Mouse (Mus musculus): ENCODE measurements around the gene Scgb2b20.
"Not testable (repeated sequence)": the region's sequence is repeated elsewhere in the genome, so short reads cannot be mapped to it uniquely, and the experiment has no call there.

Gene Scgb2b20

DNA sequence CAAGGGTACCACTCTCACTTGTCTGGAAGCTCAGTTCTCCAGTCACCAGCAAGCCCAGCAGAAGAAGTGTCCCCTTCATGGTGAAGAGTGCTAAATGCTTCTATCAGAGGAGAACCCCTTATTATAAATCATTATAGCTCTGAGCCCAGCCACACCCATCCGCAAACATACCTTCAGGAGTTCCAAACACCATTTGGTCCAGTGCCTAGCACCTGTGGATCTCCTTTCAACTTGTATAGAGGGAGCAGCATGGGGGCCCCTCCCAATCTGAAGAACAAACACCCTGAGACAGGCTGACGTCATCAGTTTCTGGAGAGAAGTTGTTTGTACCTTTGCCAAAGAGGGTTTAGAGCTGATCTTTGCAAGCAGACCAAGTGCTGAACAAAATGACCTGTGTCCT lies at the start of gene Scgb2b20:
TSS of gene Scgb2b20 (minus strand) at position 101 of the 400 bp plus-strand sequence.
- DNase-seq (ENCODE audit: extremely low spot score) = not testable (repeated sequence)

DNA sequence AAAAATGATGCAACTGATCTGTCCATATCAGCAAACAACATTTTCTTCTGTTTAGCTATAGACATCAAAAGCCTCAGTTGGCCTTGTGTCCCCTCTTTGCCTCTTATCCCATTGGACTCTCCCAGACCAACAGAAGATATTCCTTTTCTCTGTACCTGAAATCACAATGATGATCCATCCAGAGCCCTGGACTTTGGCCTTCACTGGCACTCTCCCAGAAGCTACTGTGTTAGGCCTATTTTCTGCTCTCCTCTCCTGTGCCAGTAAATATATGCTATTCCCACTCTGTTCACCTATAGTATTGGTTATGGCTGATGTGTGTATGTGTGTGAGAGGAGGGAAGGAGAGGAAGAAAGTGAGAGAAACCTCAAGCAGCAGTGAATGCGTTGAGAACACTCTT lies 43.6 kb upstream of the Scgb2b20 start:
- DNase-seq (ENCODE audit: extremely low spot score) = not testable (repeated sequence)

DNA sequence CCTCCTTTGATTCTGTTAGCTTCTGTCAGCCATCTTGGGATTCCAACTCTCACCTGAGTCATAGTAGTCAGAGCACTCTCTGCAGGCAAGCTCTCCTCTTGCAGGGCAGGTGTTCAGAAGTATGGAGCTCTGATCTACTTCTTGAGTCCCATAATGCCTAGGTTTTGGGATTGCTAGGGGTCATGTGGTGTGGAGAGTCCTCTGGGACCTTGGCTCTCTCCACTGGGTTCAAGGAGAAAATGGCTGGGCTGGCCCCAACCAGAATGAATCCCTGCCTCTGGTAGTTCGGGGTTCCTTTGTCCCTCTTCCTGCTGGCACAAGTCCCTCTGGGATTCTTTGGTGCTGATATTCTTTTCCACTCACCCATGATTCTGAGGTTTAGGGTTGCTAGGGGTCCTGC lies 35.5 kb upstream of the Scgb2b20 start:
- DNase-seq (ENCODE audit: extremely low spot score) = no peak

GRCm38 (mm10) chr7:33399749-33400148 lies 33.6 kb upstream of the Scgb2b20 start:
- not testable (repeated sequence) for DNase-seq (ENCODE audit: extremely low spot score)

DNA sequence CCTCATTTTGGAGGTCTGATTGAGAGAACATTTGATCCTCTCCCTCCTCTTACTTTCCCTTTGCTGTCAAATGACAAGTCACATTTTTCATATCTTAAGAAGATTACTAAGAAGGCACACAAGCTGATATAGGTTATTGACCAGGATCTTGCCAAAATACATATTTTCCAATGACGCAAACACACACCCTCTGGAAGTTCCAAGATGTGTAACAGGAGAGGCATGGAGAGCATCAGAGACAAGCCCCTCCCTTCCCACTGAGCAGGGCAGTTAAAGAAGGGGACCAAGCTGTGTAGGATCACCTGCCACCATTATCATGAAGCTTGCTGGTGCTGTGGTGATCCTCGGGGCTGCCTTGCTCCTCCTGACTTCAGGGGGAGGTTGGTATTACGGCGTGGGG lies 6.8 kb upstream of the Scgb2b20 start, which contains the start of gene Scgb1b20:
TSS of gene Scgb1b20 (plus strand) at position 301 of the 400 bp plus-strand sequence.
- DNase-seq (ENCODE audit: extremely low spot score) = not testable (repeated sequence)

Measured in embryo, embryonic 9.5 days (tissue).